Mouse (Mus musculus): ENCODE results near the gene Il4i1.

Il4i1 gene

DNA sequence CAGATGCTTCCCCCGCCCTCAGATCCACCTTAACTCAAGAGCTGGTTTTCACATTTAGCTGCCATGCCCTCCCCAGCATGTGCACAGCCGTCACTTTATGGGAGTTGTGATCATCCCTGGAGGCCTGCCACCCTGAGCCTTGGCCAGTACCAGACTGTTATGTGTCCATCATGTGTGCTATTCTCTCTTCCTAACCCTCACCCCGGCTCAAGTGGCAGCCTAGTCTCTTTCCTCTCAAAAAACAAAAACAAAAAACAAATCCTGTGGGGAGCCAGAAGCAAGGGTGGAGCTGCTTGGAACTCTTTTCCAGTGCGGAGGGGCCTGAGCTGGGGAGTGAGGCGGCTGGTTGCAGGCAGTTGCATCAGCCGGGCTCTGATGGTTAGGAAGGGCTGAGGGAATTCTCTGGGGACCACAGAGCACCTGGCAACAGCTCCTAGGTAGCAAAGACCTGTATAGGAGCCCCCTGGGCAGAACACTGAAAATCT lies 2.6 kb downstream of the Il4i1 start:
- in situ Hi-C loops (cut with MboI, MseI): no loop called here

DNA sequence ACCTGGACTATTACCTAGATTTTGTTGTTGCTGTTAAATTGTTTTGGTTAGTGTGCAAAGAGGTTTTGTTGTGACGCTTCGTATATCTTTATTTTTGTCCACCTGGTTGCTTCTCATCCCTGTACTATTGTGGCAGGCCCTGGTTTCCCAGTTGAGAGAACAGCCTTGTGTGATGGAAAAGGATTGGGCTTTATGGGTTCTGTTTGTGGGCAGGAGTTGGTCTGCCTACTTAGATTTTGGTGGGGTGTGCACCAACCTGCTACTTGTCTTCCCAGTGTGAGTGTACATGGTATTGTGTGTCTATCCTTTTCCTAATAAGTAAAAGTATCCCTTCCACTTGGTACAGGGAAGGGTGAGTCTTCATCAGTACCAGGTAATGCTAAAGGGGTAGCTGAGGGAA lies 3.2 kb downstream of the Il4i1 start:
- in situ Hi-C loops (cut with MboI, MseI): no loop called here

DNA sequence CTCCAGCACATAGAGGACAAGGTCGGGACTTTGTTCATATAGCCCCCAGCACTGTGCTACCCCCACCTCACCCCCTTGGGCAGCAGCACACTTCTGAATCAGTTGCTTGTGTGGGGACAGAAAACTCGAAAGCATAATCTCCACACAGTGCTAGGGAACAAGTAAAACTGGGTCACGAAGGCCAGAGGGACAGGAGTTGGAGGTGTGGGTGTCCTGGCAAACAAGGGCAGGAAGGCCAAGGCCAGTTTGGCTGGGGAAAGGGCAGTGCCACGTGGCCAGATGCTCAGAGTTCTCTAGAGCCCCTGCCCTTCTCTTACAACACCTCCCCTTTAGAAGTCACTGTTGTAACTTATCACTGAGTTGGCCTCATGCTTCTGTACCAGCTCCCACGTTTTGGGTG lies 3.7 kb downstream of the Il4i1 start:
- in situ Hi-C loops (cut with MboI, MseI): no loop called here

DNA sequence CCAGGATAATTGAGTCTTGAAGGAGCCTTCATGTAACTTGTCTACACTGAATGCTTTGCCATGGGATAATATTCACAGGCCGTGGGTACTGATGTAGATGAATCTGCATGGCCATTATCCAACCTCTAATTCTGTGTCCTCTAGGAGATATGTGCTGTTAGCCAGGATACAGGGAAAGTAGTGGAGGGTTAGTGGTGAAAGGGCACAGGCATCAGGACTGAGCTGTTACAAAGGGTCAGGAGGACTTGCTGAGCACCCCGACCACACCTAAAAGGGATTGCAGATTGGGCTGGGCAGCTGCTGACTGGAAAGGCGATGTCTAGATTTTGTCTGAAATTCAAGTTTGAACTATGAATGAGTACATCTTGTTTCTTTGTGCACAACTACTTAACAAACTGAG lies 4.3 kb downstream of the Il4i1 start:
- in situ Hi-C loops (cut with MboI, MseI): no loop called here

DNA sequence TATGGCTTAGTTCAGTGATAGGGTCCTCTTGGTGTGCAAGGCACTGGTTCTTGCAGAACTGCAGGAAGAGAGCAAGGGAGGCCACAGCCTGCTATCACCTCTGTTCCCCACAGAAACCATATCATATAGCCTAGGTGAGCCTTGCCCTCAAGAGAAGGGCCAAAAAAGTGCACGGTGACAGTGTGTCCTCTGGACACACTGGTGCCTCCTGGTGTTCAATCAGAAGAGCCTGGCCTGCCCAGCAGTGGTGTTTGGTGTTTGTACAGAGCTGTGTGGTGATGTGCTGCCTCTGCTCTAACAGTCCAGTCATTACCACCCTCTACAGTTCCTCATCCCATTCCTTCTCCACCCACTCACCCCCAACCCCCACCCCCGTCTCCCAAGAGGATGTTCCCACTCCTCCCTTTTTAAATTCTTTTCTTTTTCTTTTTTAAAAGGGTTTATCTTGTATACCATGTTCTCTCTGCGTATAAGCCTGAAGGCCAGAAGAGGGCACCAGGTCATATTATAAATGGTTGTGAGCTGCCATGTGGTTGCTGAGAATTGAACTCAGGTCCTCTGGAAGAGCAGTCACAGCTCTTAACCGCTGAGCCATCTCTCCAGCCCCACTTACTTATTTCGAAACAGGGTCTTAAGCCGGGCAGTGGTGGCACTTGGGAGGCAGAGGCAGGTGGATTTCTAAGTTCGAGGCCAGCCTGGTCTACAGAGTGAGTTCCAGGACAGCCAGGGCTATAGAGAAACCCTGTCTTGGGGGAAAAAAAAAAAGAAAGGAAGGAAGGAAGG lies 5.7 kb downstream of the Il4i1 start:
- in situ Hi-C loops (cut with MboI, MseI): no loop called here

DNA sequence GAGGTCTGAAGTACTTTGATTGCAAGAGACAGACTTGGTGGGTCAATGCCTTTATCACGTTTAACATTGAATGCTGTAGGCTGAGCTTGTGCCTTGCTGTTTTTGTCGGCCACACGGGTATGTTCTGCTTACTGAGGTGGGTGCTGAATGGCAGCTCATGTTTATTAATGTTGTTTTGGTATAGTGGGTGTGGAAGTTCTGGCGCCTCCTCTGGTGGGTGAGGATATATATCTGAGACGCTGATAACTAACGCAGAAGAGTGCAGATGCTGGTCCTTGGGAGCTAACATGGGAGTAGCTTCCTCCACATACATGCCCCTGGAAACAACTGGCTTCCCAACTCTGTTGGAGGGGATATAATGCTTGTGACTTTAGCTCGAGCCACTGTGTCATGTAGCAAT lies 7.2 kb downstream of the Il4i1 start:
- in situ Hi-C loops (cut with MboI, MseI): no loop called here

DNA sequence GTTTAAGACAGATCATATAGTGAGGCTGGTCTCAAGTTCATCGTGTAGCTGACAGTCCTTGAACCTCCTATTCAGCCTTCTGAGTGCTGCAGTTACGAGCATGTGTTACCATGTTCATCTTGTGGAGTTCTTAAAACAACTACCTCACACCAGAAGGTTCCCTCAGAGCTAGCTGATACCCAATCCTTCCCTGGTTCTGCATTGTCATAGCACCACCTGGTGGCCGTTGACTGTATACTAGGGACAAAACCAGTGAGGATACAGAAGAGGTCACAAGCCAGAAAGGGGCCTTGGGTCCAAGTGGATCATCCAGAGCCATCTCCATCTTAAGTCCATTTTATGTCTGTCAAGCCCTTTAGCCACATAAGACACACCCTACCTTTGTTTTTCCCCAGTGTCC lies 8.7 kb downstream of the Il4i1 start:
- in situ Hi-C loops (cut with MboI, MseI): no loop called here

DNA sequence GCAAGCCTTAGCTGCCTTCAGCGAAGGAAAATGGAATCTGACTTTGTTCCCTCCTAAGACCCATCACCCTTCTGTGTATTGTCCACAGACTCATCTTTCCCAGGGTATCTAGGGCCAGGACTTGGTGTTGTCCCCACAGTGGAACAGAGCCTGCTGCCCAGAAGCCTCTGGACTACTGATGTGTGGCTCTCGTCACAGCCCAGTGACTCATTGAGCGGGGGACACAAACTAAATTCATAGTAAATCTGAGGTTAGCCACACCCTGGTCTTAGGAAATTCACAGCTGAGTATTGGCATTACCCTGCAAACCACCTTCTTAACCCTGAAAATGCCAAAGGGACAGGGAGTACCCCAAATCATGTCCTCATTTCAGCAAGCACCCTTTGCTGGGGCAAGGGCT lies 10.6 kb downstream of the Il4i1 start:
- in situ Hi-C loops (cut with MboI, MseI): no loop called here

DNA sequence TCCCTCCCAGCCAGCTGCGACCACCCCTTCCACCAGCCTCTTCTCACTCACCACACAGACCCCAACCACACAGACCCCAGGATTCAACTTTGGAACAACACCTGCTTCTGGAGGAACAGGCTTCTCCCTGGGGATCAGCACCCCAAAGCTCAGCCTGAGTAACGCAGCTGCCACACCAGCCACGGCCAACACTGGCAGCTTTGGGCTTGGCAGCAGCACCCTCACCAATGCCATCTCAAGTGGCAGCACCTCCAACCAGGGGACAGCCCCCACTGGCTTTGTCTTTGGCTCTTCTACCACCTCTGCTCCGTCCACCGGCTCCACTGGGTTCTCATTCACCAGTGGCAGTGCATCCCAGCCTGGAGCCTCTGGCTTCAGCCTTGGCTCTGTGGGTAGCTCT lies 12.5 kb downstream of the Il4i1 start:
- in situ Hi-C loops (cut with MboI, MseI): no loop called here

DNA sequence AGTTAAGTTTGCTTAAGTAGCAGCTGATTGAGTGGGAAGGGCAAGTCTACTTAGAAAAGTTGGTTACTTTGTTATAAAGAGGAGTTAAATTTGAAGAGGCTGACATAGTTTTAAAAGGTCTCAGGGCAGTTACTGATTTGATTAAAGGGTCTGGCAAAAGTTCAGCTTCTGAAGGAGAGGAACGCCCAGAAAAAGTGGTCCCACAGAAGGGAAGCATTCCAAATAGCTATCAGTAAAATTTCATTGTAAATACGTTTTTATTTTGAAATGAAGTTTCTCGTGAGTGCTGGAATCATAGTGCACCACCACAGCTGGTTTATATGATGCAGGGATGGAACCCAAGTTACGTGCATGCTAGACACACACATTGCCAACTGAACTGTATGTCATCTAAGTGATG lies 16.6 kb downstream of the Il4i1 start:
- in situ Hi-C loops (cut with MboI, MseI): loop anchor here (5.0 kb wide), 1 partner anchor 110 kb away; no protein-coding TSS in a partner anchor

DNA sequence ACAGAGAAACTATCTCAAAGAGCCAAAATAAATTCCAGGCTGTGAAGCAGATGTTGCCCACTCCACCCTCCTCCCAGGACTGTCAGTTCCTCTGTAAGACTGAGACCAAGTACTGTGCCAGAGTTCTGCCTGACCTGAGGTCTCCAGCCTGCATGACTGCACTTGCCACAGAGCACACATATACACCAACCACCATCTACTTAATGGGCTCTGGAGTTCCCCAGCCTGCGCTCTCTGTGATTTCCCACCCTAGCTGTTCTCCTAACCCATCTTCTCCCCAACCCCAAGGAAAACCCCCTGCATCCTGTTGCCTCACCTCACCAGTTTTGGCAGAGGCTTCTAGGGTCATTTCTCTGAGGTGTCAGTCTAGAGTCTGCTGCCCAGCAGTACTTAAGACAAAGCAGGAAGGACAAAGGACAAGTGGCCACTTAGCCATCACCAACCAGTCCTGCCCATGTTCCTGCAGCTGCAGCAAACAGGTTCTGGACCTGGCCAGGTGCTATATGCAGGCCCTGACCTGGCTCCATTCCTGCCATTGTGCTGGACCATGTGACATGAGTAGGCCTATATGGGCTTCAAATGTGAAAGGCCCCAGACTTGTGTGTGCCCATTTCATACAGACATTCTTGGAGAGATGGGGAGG lies 19.3 kb downstream of the Il4i1 start:
- in situ Hi-C loops (cut with MboI, MseI): no loop called here

DNA sequence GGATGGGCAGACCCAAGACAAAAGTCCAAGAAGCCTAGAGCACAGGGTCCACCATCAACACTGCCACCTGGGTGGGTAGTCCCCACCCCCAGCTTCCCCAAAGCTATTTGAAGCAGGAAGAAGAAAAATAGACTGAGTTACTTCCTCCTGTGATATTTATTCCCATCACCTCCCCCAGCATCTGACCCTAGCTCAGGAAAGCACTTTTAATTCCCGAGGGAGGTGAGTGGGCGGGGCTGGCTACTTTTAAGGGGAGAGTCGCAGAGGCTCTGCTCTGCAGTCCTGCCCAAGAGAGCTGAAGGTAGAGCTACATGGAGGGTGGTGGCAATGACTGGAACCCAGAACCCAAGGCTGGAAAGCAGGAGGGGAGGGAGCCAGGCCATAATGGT lies 19.8 kb downstream of the Il4i1 start:
- in situ Hi-C loops (cut with MboI, MseI): no loop called here

DNA sequence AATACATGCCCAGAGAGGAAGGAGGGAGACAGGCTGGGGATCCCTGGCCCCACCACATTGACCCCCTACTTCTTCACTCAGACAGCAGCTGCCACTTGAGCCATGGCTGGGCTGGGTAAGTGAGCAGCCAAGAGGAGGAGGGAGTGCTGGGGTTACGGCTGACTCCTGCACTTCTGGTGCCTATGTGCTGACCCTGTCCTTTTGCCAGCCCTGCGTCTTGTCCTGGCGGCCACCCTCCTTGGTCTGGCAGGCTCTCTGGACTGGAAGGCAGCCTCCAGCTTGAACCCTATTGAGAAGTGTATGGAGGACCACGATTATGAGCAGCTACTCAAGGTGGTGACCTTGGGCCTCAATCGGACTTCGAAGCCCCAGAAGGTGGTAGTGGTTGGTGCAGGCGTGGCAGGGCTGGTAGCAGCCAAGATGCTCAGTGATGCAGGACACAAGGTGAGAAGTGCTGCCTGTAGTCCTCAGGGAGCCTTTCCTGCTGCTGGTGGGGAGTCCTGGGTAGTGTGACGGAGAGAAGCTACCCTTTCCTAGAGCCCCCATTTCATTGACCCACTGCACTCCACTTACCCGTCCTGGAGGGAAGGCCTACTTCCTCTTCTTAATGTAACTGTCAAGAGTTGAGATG lies 20.4 kb downstream of the Il4i1 start:
- in situ Hi-C loops (cut with MboI, MseI): no loop called here

DNA sequence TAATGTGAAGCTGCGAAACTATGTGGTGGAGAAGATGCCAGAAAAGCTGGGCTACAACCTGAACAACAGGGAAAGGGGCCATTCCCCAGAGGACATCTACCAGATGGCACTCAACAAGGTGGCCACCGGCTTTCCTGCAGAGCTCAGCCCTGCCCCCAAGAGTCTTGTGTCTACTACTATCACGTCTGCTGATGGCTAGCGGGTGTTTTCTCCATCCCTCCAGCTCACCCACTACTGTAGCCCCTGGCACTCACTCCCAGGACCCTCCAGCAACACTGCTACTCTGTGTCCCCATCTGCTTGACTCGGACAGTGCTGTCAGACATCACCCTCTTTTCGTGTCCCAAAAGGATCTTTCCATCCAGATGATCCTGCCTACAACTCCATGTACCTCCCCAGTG lies 21.9 kb downstream of the Il4i1 start:
- in situ Hi-C loops (cut with MboI, MseI): no loop called here

DNA sequence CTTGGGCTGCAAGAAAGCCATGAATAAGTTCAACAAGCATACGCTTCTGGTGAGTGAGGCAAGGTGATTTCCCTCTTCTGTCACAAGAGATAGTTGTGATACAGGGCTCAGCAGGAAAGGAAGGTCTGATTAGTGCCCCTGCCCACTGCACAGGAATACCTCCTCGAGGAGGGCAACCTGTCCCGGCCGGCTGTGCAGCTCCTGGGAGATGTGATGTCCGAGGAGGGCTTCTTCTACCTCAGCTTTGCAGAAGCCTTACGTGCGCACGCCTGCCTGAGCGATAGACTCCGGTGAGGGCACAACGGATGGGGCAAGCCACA lies 22.9 kb downstream of the Il4i1 start:
- in situ Hi-C loops (cut with MboI, MseI): no loop called here

DNA sequence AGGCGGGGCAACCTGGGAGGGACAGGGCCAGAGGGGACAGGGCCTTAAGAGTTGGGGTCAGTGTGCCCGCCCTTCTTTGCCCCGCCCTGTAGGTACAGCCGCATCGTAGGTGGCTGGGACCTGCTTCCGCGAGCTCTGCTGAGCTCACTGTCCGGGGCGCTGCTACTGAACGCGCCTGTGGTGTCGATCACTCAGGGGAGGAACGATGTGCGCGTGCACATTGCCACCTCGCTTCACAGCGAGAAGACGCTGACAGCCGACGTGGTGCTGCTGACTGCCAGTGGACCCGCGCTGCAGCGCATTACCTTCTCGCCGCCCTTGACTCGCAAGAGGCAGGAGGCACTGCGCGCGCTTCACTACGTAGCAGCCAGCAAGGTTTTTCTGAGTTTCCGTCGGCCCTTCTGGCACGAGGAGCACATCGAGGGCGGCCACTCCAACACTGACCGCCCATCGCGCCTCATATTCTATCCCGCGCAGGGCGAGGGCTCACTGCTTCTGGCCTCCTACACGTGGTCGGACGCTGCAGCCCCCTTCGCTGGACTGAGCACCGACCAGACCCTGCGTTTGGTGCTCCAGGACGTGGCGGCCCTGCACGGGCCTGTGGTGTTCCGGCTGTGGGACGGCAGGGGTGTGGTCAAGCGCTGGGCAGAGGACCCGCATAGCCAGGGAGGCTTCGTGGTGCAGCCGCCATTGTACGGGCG lies 23.5 kb downstream of the Il4i1 start:
- in situ Hi-C loops (cut with MboI, MseI): no loop called here

DNA sequence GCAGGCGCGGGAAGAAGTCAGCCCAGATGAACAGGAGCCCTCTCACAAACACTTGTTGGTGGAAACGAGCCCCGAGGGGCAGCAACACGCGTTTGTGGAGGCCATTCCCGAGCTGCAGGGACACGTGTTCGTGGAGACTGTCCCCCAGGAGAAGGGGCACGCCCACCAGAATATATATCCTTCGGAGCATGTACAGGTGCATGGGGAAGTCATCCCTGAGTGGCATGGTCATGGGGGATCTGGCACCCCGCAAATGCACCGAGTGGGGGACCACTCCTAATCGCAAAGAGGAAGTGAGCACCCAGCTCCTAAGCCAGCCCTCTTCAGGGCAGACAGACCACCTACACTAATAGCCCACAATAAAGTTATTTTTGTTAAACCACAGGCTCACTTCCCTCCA lies 24.2 kb downstream of the Il4i1 start:
- in situ Hi-C loops (cut with MboI, MseI): no loop called here

DNA sequence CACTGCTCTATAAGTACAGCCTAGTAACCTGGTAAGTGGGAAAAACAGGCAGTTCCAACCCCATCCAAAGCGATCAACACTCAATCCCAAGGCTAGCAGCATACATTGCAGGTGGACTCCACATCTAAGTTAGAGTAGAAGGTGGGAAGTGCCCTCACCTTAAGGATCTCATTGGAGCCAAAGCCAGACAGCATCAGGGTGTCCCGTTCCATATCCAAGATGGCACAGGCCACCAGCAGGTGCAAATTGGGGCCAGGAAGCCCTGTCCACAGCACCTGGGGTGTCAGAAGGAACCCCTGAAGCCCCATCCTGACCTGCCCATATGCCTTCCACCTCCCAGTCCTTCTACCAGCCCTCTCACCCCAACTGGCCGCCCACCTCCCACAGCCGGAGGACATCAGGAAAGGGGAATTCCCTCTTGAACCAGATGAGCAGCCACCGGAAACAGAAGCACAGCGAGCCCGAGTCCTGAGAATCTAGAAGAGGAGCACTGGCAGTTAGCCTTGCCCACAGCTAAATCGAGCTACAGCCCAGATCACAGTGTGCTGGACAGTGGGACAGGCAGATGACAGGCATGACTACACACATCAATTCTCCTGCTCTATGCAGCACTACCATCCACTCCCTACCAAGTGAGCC lies 25.8 kb downstream of the Il4i1 start:
- in situ Hi-C loops (cut with MboI, MseI): no loop called here

DNA sequence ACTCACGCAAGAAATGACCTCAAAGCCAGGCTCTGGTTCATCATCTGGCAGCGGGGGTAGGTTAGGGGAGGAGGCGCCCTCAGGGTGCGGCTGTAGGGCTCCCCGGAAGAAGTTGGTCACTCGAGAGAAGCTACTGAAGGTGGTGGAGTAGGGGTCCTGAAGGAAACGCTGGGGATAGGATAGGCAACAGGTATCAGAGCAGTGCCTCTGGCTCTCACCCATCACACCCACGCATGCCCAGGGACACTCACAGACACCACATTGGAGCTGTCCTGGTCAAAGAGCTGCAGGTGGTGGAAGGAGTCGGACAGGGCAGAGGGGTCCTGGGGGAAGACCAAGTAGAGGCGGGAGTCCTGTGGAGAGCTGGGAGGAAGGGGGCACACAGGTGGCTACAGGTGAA lies 28.8 kb downstream of the Il4i1 start:
- in situ Hi-C loops (cut with MboI, MseI): no loop called here

DNA sequence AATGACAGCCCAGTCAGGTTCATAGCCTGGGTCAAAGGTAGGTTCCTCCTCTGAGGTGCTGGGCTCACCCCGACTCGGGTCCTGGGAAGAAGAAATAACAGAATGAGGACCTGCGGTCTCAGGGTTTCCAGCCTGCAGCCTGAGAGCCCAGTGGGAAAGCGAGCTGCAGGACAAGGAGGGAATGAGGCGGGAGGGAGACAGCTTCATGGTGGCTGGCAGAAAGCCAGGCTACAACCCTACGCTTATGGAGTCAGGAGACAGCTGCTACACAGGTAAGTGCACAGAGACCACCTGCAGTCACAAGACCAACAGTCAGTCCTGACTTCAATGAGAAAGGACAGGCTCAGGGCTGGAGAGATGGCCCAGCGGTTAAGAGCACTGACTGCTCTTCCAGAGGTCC lies 30.6 kb downstream of the Il4i1 start:
- in situ Hi-C loops (cut with MboI, MseI): no loop called here

DNA sequence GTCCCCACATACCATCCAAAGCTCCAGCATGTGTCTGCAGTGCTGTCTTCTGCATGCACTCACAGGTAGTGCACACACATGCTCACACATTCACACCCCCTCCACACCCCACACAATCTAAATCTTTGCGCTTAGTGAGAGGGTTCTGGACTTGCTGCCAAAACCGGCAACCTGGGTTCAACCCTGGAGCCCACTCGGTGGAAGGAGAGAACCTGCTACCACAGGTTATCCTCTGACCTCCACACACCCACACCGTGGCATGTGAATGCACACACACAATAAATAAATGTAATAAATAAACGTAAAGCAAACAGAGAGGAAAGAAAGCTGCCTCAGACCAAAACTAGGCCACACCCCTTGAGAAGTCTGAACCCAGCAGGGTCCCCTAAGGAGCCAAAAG lies 31.6 kb downstream of the Il4i1 start:
- in situ Hi-C loops (cut with MboI, MseI): no loop called here

All from T-helper 1 cell (primary cell).